Mouse (Mus musculus) gastrocnemius, adult 8-10 months (tissue): ENCODE measurements around the gene Ankrd11. TPM values are rescaled to one million over a fixed set of nuclear protein-coding genes. Genes with fewer than 3 reads are reported as not detected.

Experiments used
- DNase-seq, 2 experiments: peaks; one replicate each; pipeline ENCODE4 v3.0.0; 2022; ENCODE audit warnings: low spot score in 2 of 2
- total RNA-seq, 4 experiments: library from RNA; stranded (reverse); gene quantifications; 2 replicates each; pipeline ENCODE4 v1.2.4; 2022

Gene Ankrd11
- total RNA-seq, 4 experiments from 2014 or later, result 55.0 to 63.5 (median 62.4) TPM

GRCm38 (mm10) chr8:123005328-123005727 lies 36.7 kb downstream of the Ankrd11 start:
- DNase-seq, result no peak

GRCm38 (mm10) chr8:123004033-123004922 lies 37.8 kb downstream of the Ankrd11 start:
- no peak for DNase-seq

- DNase-seq, result no peak
Measured at GRCm38 (mm10) chr8:123000311-123000710, 41.8 kb downstream of the Ankrd11 start.

- no peak for DNase-seq
Measured at GRCm38 (mm10) chr8:122997963-122998362, 44.1 kb downstream of the Ankrd11 start.

DNA sequence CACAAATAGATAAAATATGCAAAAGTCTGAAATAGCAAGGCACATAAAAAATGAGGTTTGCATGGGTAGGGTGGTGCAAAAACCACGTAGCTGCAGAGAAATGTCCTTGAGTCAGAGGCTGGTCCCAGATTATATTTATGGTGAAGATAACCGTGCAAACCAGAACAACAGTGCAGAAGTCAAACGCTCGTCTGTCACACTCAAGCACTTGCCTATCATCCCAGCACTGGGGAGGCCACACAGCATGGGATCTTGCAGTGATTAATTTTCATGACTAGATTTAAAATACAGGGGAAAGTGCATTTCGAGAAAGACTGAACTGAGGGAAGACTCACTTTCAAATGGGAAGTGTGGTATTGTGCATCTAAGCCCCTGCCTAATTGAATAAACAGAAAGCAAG lies 48.3 kb downstream of the Ankrd11 start:
- DNase-seq, result no peak

- no peak for DNase-seq
Measured at GRCm38 (mm10) chr8:122993031-122993430, 49.0 kb downstream of the Ankrd11 start.

- no peak for DNase-seq
Measured at GRCm38 (mm10) chr8:122992296-122992695, 49.8 kb downstream of the Ankrd11 start.

GRCm38 (mm10) chr8:122991368-122991767 lies 50.7 kb downstream of the Ankrd11 start:
- DNase-seq, result no peak

GRCm38 (mm10) chr8:122989976-122990375 lies 52.1 kb downstream of the Ankrd11 start:
- DNase-seq, result no peak

- no peak for DNase-seq
Measured at GRCm38 (mm10) chr8:122988955-122989354, 53.1 kb downstream of the Ankrd11 start.

GRCm38 (mm10) chr8:122987255-122987654 lies 54.8 kb downstream of the Ankrd11 start:
- no peak for DNase-seq

GRCm38 (mm10) chr8:122986501-122987184 lies 55.4 kb downstream of the Ankrd11 start:
- no peak for DNase-seq

DNA sequence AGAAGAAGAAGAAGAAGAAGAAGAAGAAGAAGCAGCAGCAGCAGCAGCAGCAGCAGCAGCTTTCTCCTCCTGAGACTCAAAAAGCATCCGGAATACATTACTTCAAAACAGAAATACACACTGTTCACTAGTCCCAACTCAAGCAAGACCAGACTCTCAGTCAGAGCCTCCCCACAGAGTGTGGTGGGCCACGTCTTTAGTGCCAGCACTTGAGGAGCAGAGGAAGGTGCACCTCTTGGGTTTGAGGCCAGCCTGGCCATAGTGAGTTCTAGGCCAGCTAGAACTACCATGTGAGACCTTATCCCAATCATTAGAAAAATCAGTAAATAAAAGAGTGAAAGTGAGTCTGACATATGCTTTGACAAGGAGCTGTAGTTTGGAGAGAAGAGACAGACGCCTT lies 57.9 kb downstream of the Ankrd11 start:
- DNase-seq, result no peak

DNA sequence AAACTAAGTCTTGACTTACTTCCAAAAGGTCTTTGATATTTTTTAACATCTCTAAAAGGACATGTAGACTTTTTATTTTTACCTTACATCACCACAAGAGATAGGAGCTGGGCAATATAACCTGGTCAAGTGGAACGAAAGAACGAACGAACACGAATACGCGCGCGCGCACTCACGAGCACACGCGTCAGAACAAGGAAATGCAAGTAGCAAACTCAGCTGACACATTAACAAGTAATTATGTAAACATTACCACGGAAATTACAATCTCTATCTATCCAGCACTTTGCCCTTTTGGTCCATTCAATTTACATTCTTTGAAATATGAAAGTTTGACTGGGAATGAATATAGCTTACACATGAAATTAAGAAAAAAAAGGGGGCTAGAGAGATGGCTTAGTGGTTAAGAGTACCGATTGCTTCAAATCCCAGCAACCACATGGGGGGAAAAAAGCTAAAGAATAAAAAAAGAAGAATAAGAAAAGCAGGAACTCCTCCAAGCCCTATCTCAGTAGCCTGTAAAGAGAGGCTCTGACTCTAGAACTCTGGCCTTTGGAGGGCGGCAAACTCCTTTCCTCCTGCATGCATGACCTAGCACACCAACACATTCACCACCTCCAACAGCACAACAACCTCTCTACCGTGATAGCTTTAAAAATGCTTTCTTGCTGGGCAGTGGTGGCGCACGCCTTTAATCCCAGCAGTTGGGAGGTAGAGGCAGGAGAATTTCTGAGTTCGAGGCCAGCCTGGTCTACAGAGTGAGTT lies 58.7 kb downstream of the Ankrd11 start:
- DNase-seq, result no peak

- no peak for DNase-seq
Measured at GRCm38 (mm10) chr8:122981646-122982045, 60.4 kb downstream of the Ankrd11 start.

GRCm38 (mm10) chr8:122979865-122980509 lies 62.1 kb downstream of the Ankrd11 start:
- DNase-seq, result no peak

- DNase-seq, result no peak
Measured at GRCm38 (mm10) chr8:122979424-122979823, 62.7 kb downstream of the Ankrd11 start.

- DNase-seq, result no peak
Measured at GRCm38 (mm10) chr8:122976046-122976445, 66.0 kb downstream of the Ankrd11 start.

GRCm38 (mm10) chr8:122969964-122970620 lies 72.0 kb downstream of the Ankrd11 start:
- DNase-seq, result no peak

GRCm38 (mm10) chr8:122968145-122968544 lies 73.9 kb downstream of the Ankrd11 start:
- no peak for DNase-seq

- DNase-seq, result no peak
Measured at GRCm38 (mm10) chr8:122966638-122967037, 75.4 kb downstream of the Ankrd11 start.
